Mouse (Mus musculus) C2C12 (cell line): ENCODE data around the gene Tnfsf12. TPM values are rescaled to one million over a fixed set of nuclear protein-coding genes. Genes with fewer than 3 reads are reported as not detected.

Experiments used
- H3K27me3 ChIP-seq: one replicate; pipeline ENCODE4 v1.6.1; 2011; ENCODE audit not compliant: control insufficient read depth, insufficient read depth, insufficient read length
- H3K36me3 ChIP-seq: one replicate; pipeline ENCODE4 v1.6.1; 2011; ENCODE audit not compliant: control insufficient read depth, insufficient read depth
- H3K4me3 ChIP-seq: one replicate; pipeline ENCODE4 v1.5.1; 2011; ENCODE audit warnings: mild to moderate bottlenecking, control low read depth; ENCODE audit not compliant: poor library complexity, insufficient read depth, severe bottlenecking
- H3K79me2 ChIP-seq: one replicate; pipeline ENCODE4 v1.6.1; 2011; ENCODE audit not compliant: control insufficient read depth, insufficient read depth
- H3K79me3 ChIP-seq: one replicate; pipeline ENCODE4 v1.6.1; 2011; ENCODE audit warnings: low read depth, control low read depth
- H3ac ChIP-seq: one replicate; pipeline ENCODE3; 2011; ENCODE audit warnings: low read depth; ENCODE audit not compliant: control insufficient read depth, insufficient read length
- CEBPB ChIP-seq: IDR thresholded peaks from one replicate; pipeline ENCODE4 v1.6.1; 2011; ENCODE audit warnings: low read depth, mild to moderate bottlenecking, control low read depth, moderate library complexity
- CTCF ChIP-seq: IDR thresholded peaks from one replicate; pipeline ENCODE4 v1.5.1; 2011; ENCODE audit not compliant: control insufficient read depth, insufficient read depth, insufficient read length
- FOSL1 ChIP-seq: IDR thresholded peaks from one replicate; pipeline ENCODE4 v1.8.0; 2011; ENCODE audit warnings: mild to moderate bottlenecking, low read length; ENCODE audit not compliant: poor library complexity, insufficient read depth, severe bottlenecking
- MAX ChIP-seq: IDR thresholded peaks from one replicate; pipeline ENCODE4 v1.6.1; 2011; ENCODE audit warnings: mild to moderate bottlenecking, control low read depth
- MYOD1 ChIP-seq: IDR thresholded peaks from one replicate; pipeline ENCODE4 v1.6.1; 2011; ENCODE audit warnings: low read depth; ENCODE audit not compliant: control insufficient read depth, insufficient read length
- MYOG ChIP-seq: IDR thresholded peaks from one replicate; pipeline ENCODE4 v1.6.1; 2011; ENCODE audit not compliant: control insufficient read depth, insufficient read length; ENCODE audit errors: extremely low read depth
- USF1 ChIP-seq: IDR thresholded peaks from one replicate; pipeline ENCODE4 v1.6.1; 2011; ENCODE audit warnings: low read depth, mild to moderate bottlenecking, control low read depth, moderate library complexity
- polyA plus RNA-seq: library from polyadenylated mRNA; unstranded; fragments of >200 nt; fragmentation: generic; extraction: Trizol; gene quantifications from one replicate; pipeline ENCODE4 v1.2.1, GENCODE M21; 2012; ENCODE audit warnings: missing spikeins

Tnfsf12 gene
- polyA plus RNA-seq, 1 experiment = 6.4 TPM

DNA sequence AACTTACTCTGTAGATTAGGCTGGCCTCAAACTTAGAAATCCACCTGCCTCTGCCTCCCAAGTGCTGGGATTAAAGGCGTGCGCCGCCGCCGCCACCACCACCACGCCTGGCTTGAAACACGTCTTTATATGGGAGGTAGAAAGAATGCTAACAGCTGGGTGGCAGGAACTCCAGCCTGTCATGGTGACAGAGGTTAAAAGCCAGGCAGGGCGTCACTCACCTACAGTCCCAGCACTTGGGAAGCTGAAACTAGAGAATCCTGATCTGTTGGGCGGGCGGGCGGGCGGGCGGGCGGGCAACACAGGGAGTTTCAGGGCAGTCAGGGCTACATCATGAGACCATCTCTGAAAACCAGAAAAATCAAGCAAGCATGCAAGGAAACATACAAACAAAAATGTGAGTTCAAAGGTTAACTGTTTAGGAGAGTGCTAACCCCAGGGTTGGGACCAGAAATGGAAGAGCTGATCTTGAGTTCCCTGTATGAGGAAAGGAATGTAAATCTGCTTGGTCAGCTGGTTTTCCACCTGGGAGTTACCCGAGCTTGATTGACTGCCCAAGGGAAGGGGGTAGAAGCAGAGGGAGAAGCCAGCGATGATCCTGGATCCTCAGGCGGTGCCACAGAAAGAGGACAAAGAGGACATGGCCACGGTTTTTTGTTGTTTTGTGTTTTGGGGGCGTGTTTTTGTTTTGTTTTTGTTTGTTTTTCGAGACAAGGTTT is 17.5 kb upstream of the Tnfsf12 start:
- H3K79me3 ChIP-seq = no peaks in the 10 kb centered on the region
- no peaks in the 10 kb centered on the region for H3K79me2 ChIP-seq
- TF ChIP-seq MYOD1 (no peak), USF1 (no peak), MYOG (no peak), CEBPB (no peak), CTCF (no peak), MAX (no peak), FOSL1 (no peak)
- H3K36me3 ChIP-seq = no peaks in the 10 kb centered on the region
- no peaks in the 10 kb centered on the region for H3K27me3 ChIP-seq
- no peak overlapping the region for H3K4me3 ChIP-seq
- H3ac ChIP-seq = no peak overlapping the region

DNA sequence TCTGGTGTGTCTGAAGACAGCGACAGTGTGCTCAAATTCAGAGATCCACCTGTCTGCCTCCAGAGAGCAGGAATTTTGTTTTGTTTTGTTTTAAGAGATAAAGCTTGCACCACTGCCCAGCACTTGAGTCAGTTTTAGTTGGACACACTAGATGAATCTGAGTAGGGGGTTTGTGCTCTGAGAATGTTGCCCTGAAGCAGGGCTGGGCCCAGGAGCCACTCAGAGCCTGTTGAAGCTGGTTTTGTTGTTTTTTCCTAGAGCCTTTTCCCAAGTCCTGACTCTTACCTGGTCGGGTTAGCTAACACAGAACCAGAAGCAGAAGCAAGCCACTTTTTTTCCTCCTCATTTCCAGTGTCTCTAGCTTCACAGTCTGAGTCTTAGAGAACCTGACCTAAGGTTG is 15.4 kb upstream of the Tnfsf12 start:
- no peaks in the 10 kb centered on the region for H3K36me3 ChIP-seq

DNA sequence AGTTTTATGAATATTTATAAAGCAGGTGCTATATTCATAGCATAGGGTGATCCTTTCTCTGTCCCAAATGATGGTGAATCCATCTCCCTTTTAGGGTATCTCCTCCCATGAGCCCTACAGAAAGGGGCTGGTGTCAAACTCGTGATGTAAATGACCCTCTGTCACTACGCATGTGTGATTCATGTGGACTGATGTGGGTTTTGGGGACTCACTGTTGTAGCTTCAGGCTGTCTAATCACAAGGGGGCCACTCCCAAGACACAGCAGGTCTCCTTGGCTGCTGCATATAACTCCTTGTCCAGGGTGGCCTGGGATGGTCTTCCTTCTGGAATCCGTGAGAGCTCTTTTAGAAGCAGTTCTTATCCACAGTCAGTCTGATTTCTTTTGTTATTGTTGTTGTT is 14.8 kb upstream of the Tnfsf12 start:
- Histone ChIP-seq H3K79me3 (no peaks in the 10 kb centered on the region), H3K27me3 (no peaks in the 10 kb centered on the region), H3K4me3 (no peak overlapping the region), H3ac (no peak overlapping the region), H3K36me3 (no peaks in the 10 kb centered on the region), H3K79me2 (no peaks in the 10 kb centered on the region)
- TF ChIP-seq USF1 = no peak
- no peak for TF ChIP-seq MAX
- TF ChIP-seq FOSL1 = no peak
- no peak for TF ChIP-seq MYOG
- TF ChIP-seq CTCF = no peak
- no peak for TF ChIP-seq CEBPB
- TF ChIP-seq MYOD1 = no peak

More for the DNA sequence above, 15.4 kb upstream of the Tnfsf12 start:
- Histone ChIP-seq H3ac (no peak overlapping the region), H3K79me2 (no peaks in the 10 kb centered on the region), H3K79me3 (no peaks in the 10 kb centered on the region), H3K4me3 (no peak overlapping the region), H3K27me3 (no peaks in the 10 kb centered on the region)
- TF ChIP-seq MYOD1 (no peak), USF1 (no peak), CTCF (no peak), FOSL1 (no peak), MAX (no peak), MYOG (no peak), CEBPB (no peak)

DNA sequence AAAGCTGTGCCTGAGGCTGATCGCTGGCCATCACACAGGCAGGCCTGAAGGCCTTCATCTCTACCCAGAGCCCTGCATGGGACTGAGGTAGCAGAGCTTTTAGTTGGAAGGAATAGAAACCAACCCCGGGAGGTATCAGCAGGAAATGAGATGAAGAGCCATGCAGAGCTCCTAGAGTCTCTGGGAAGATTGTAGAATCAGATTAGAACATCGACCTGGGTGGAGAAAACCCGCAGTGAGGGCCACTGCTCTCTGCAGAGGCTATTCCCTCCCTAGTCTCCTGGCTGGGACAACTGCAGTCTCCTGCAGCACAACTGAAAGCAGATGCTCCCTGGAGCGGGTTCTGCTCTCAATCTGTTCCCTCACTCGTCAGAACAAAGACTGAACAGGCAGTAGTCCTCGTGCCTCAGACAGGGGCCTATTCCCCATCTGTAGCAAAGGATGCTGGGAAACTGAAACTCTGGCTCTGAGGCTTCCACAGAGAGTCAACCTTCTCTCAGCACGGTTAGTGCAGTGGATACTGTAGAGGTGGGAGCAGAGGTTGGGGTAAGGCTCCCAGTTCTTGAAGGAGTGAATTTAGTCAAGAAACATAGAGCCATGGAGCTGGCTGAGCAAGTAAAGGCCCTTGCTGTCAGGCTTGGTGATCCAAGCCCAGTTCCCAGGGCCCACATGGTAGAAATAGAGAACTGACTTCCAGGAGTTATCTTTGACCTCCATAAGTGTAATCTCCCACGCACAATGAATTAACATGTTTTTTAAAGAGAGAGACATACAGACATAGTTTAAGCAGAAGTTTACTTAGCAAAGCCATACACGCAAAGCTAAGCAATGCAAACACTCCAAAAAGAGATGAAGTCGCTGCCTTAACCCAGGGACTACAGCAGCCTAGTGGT is 14.2 kb upstream of the Tnfsf12 start:
- Histone ChIP-seq H3K79me2 (no peaks in the 10 kb centered on the region), H3K79me3 (no peaks in the 10 kb centered on the region), H3K4me3 (no peak overlapping the region), H3ac (no peak overlapping the region), H3K27me3 (no peaks in the 10 kb centered on the region), H3K36me3 (no peaks in the 10 kb centered on the region)
- TF ChIP-seq MYOD1 = no peak
- TF ChIP-seq CEBPB = no peak
- no peak for TF ChIP-seq MYOG
- TF ChIP-seq USF1 = no peak
- TF ChIP-seq FOSL1 = no peak
- TF ChIP-seq MAX = no peak
- no peak for TF ChIP-seq CTCF

DNA sequence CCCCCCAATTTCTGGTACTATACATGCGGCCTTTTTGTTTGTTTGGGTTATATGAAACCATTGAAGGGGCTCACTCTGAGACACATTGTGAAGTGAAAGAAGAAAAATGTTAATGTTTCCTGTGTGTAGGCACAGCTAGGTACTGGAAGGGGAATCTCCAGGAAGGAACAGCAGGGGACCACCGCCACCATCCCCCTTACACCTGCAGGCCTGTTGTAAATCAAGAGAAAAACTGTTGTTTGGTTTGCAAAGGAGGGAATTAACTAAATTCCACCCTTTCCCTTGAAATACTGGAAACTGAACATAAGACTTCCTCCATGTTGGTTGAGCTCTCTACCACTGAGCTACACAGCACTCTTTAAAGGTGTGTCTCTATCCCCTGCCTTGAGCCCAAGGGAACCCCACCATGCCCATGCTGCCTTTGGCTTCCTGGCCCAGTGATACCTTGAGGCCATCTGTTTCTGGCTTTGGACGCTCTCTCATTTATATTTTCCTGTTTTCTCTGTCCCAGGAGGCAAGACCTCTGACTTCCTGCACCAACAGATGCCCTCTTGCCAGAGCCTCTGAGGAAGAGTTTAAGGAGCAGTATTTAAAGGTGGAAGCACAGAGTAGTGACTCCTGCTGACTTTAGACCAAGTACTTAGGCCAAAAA is 13.1 kb upstream of the Tnfsf12 start:
- no peak for TF ChIP-seq MYOG
- TF ChIP-seq CTCF = no peak
- no peak for TF ChIP-seq MYOD1
- no peak for TF ChIP-seq USF1
- TF ChIP-seq CEBPB = no peak
- no peak for TF ChIP-seq MAX
- TF ChIP-seq FOSL1 = no peak
- Histone ChIP-seq H3K36me3 (no peaks in the 10 kb centered on the region), H3ac (no peak overlapping the region), H3K27me3 (no peaks in the 10 kb centered on the region), H3K79me3 (no peaks in the 10 kb centered on the region), H3K4me3 (no peak overlapping the region), H3K79me2 (no peaks in the 10 kb centered on the region)
